Mouse (Mus musculus) ES-E14 (cell line): ENCODE results near the gene Gm340. TPM values are rescaled to one million over a fixed set of nuclear protein-coding genes. Genes with fewer than 3 reads are reported as not detected.

Source experiments
- DNase-seq: peaks from one replicate; pipeline ENCODE4 v3.0.0-alpha.2; 2013; ENCODE audit warnings: low read depth, low spot score
- H3K27ac ChIP-seq: 2 replicates; pipeline ENCODE4 v1.5.1; 2012; ENCODE audit warnings: low read depth, mild to moderate bottlenecking, low read length, moderate library complexity, mixed read lengths; ENCODE audit not compliant: poor library complexity, insufficient read depth, severe bottlenecking
- H3K36me3 ChIP-seq: 2 replicates; pipeline ENCODE4 v1.6.1; 2012; ENCODE audit warnings: mild to moderate bottlenecking, low read length, moderate library complexity, mixed read lengths; ENCODE audit not compliant: control insufficient read depth, poor library complexity, insufficient read depth, severe bottlenecking
- H3K4me1 ChIP-seq, 2 experiments: fragments of 150-350 bp in 1 of 2; sonication (generic) in 1 of 2; 2 replicates each; pipeline ENCODE4 v1.6.1; 2012; ENCODE audit warnings: low read length in 2 of 2, mild to moderate bottlenecking in 1 of 2, mixed read lengths in 1 of 2; ENCODE audit not compliant: control insufficient read depth in 2 of 2, insufficient read depth in 2 of 2, poor library complexity in 1 of 2
- H3K4me3 ChIP-seq, 2 experiments: fragments of 150-350 bp in 1 of 2; sonication (generic) in 1 of 2; 2 replicates each; pipeline ENCODE4 v1.5.1; 2012; ENCODE audit warnings: low read length in 2 of 2, low read depth in 1 of 2, mild to moderate bottlenecking in 1 of 2, mixed read lengths in 1 of 2; ENCODE audit not compliant: insufficient read depth in 1 of 2, poor library complexity in 1 of 2, severe bottlenecking in 1 of 2
- H3K9ac ChIP-seq: 2 replicates; pipeline ENCODE4 v1.6.1; 2012; ENCODE audit warnings: low read depth, mild to moderate bottlenecking, low read length, mixed read lengths; ENCODE audit not compliant: poor library complexity, insufficient read depth, severe bottlenecking
- H3K9me3 ChIP-seq: fragments of 150-350 bp; sonication (generic); 2 replicates; pipeline ENCODE4 v1.6.1; 2012; ENCODE audit warnings: low read depth, mild to moderate bottlenecking, low read length; ENCODE audit not compliant: control insufficient read depth, insufficient read depth
- CHD2 ChIP-seq: IDR thresholded peaks from 2 replicates; pipeline ENCODE4 v1.6.1; 2014; ENCODE audit warnings: mild to moderate bottlenecking, low read depth, low read length, inconsistent platforms
- HCFC1 ChIP-seq: IDR thresholded peaks from 2 replicates; pipeline ENCODE4 v1.6.1; 2012; ENCODE audit warnings: low read length, inconsistent platforms, borderline replicate concordance; ENCODE audit not compliant: insufficient read depth
- MAFK ChIP-seq: IDR thresholded peaks from 2 replicates; pipeline ENCODE4 v1.6.1; 2014; ENCODE audit warnings: mild to moderate bottlenecking, low read depth, low read length, inconsistent platforms; ENCODE audit not compliant: insufficient read depth
- ZC3H11A ChIP-seq: IDR thresholded peaks from 2 replicates; pipeline ENCODE4 v1.6.1; 2012; ENCODE audit warnings: low read depth, mild to moderate bottlenecking, inconsistent platforms, low read length, borderline replicate concordance
- ZNF384 ChIP-seq: IDR thresholded peaks from 2 replicates; pipeline ENCODE4 v1.6.1; 2012; ENCODE audit warnings: low read depth, low read length, inconsistent platforms
- in situ Hi-C, 2 experiments: fragments of 600-800 bp; cut with MboI; formaldehyde crosslinking; loops; one replicate each; pipeline ENCODE4 v1.15.1; 2025; ENCODE audit warnings: low sequenced_read_pairs in 2 of 2, inconsistent platforms in 1 of 2; ENCODE audit not compliant: unreplicated experiment in 2 of 2
- total RNA-seq: library from RNA; depleted of rRNA; stranded (reverse); fragments of 300-350 nt; gene quantifications from 2 replicates; pipeline ENCODE4 v1.2.3, GENCODE M21; 2012

Gene Gm340
- total RNA-seq, 1 experiment, result 23.2 TPM

- H3K36me3 ChIP-seq, result no peaks in the 10 kb centered on the region
- no peak overlapping the region for H3K27ac ChIP-seq
- H3K4me1 ChIP-seq, result no peaks in the 10 kb centered on the region
- TF ChIP-seq HCFC1 (no peak), ZNF384 (no peak), ZC3H11A (no peak), MAFK (no peak), CHD2 (no peak)
- in situ Hi-C loops, result no loop called here
- DNase-seq, result no peak
- no peak overlapping the region for H3K4me3 ChIP-seq
- H3K9me3 ChIP-seq, result no peaks in the 10 kb centered on the region
- H3K9ac ChIP-seq, result no peak overlapping the region
Observed at GRCm38 (mm10) chr19:41615606-41616224, 33.5 kb downstream of the Gm340 start.

DNA sequence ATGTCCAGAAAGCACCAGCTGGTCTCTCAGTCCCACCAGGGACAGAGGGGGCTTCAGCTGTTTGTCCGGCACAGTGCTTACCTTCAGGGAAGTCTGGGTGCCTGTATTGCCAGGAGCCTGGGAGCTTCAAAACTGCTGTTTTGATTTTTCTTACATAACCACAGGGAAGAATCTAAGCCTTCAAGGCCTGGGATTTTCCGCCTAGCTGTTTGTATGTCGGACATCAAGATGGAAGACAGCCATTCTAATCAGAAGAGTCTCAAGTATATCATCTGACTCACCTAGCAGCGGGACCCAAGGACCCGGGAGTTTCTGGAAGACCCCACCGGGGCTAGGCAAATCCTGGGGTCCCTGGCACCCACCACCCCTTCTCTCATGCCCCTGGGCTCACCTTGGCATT, 34.1 kb downstream of the Gm340 start:
- no peaks in the 10 kb centered on the region for H3K9me3 ChIP-seq
- H3K27ac ChIP-seq, result no peak overlapping the region
- H3K9ac ChIP-seq, result no peak overlapping the region
- no peak for DNase-seq
- H3K4me1 ChIP-seq, result no peaks in the 10 kb centered on the region
- no peaks in the 10 kb centered on the region for H3K36me3 ChIP-seq
- in situ Hi-C loops, result no loop called here
- no peak overlapping the region for H3K4me3 ChIP-seq
- TF ChIP-seq ZNF384 (no peak), HCFC1 (no peak)

- Histone ChIP-seq H3K27ac (no peak overlapping the region), H3K9ac (no peak overlapping the region), H3K36me3 (no peaks in the 10 kb centered on the region), H3K9me3 (no peaks in the 10 kb centered on the region), H3K4me3 (no peak overlapping the region), H3K4me1 (no peaks in the 10 kb centered on the region)
- TF ChIP-seq ZC3H11A (no peak), ZNF384 (no peak), CHD2 (no peak), HCFC1 (no peak), MAFK (no peak)
- no peak for DNase-seq
- in situ Hi-C loops, result no loop called here
Observed at GRCm38 (mm10) chr19:41617102-41617501, 34.9 kb downstream of the Gm340 start.

GRCm38 (mm10) chr19:41618153-41618657, 36.0 kb downstream of the Gm340 start:
- Histone ChIP-seq H3K9me3 (no peaks in the 10 kb centered on the region), H3K27ac (no peak overlapping the region), H3K36me3 (no peaks in the 10 kb centered on the region), H3K9ac (no peak overlapping the region), H3K4me3 (no peak overlapping the region), H3K4me1 (no peaks in the 10 kb centered on the region)
- TF ChIP-seq ZNF384 (no peak), CHD2 (no peak), HCFC1 (no peak), ZC3H11A (no peak), MAFK (no peak)
- no peak for DNase-seq
- in situ Hi-C loops, result no loop called here
